In genomic region chr3:121263205-121263548, GRCm38 (mm10) we compare ENCODE assay signal across 8 mouse cellular contexts. TPM values are rescaled to one million over a fixed set of nuclear protein-coding genes. Genes with fewer than 3 reads are reported as not detected.
DNase-seq lines count a peak whose midpoint lies in the region; ATAC-seq and TF ChIP-seq lines count a peak whose summit lies in the region.

No protein-coding gene starts in this region.

- peaks cover 8% of the 10 kb centered on the region for H3K27me3 ChIP-seq in forebrain, embryonic 15.5 days
- peaks cover 3% of the 10 kb centered on the region; the same call in 1 of the 2 replicates for H3K27me3 ChIP-seq in hindbrain, postnatal 0 days (ENCODE audit: insufficient read depth, low read length)
- H3K27me3 ChIP-seq in limb, embryonic 15.5 days = peaks cover 48% of the 10 kb centered on the region
- peaks cover 27% of the 10 kb centered on the region for H3K27me3 ChIP-seq in midbrain, embryonic 14.5 days (ENCODE audit: control insufficient read depth, insufficient read depth, low read length)
- H3K27me3 ChIP-seq in stomach, embryonic 15.5 days (replicated peaks) = peaks cover 30% of the 10 kb centered on the region

- no peaks in the 10 kb centered on the region for H3K36me3 ChIP-seq in forebrain, embryonic 15.5 days
- H3K36me3 ChIP-seq in hindbrain, postnatal 0 days (ENCODE audit: insufficient read depth, low read length) = no peaks in the 10 kb centered on the region
- no peaks in the 10 kb centered on the region for H3K36me3 ChIP-seq in limb, embryonic 15.5 days
- no peaks in the 10 kb centered on the region for H3K36me3 ChIP-seq in midbrain, embryonic 14.5 days (ENCODE audit: control insufficient read depth, insufficient read depth, low read length)
- no peaks in the 10 kb centered on the region for H3K36me3 ChIP-seq in stomach, embryonic 15.5 days

- no peaks in the 10 kb centered on the region for H3K9me3 ChIP-seq in forebrain, embryonic 15.5 days
- H3K9me3 ChIP-seq in hindbrain, postnatal 0 days (ENCODE audit: low read length) = no peaks in the 10 kb centered on the region
- no peaks in the 10 kb centered on the region for H3K9me3 ChIP-seq in limb, embryonic 15.5 days
- H3K9me3 ChIP-seq in midbrain, embryonic 14.5 days (ENCODE audit: control insufficient read depth, low read length) = no peaks in the 10 kb centered on the region
- no peaks in the 10 kb centered on the region for H3K9me3 ChIP-seq in stomach, embryonic 15.5 days

- peak; percentile 38 for ATAC-seq in forebrain, embryonic 15.5 days (replicated peaks)
- peak; percentile 54 for ATAC-seq in hindbrain, postnatal 0 days
- 0 out of 2 replicates have a peak, but pooled peaks have one; percentile 36 for ATAC-seq in limb, embryonic 15.5 days (ENCODE audit: insufficient number of reproducible peaks, low FRiP score, low TSS enrichment, low read depth)
- ATAC-seq in midbrain, embryonic 14.5 days (ENCODE audit: low FRiP score, low TSS enrichment) = peak; percentile 22; the same call in 1 of the 2 replicates
- ATAC-seq in stomach, embryonic 15.5 days (ENCODE audit: insufficient read depth, low FRiP score, low read depth) = peak; percentile 65

- no peak overlapping the region for H3K27ac ChIP-seq in brown adipose tissue, adult 24 weeks (replicated peaks; ENCODE audit: low read depth, low read length)
- H3K27ac ChIP-seq in forebrain, embryonic 15.5 days (replicated peaks) = peak overlapping the region; percentile 60
- peak overlapping the region; percentile 71 for H3K27ac ChIP-seq in hindbrain, postnatal 0 days
- 0 out of 2 replicates have a peak overlapping the region, but pooled peaks have one; percentile 1 for H3K27ac ChIP-seq in limb, embryonic 15.5 days
- peak overlapping the region; percentile 55; the same call in 1 of the 2 replicates for H3K27ac ChIP-seq in midbrain, embryonic 14.5 days (replicated peaks; ENCODE audit: low read depth, low read length)
- peak overlapping the region; percentile 53; the same call in 1 of the 2 replicates for H3K27ac ChIP-seq in stomach, embryonic 15.5 days

- H3K4me1 ChIP-seq in brown adipose tissue, adult 24 weeks (ENCODE audit: control insufficient read depth, insufficient read depth, insufficient read length, low read length) = no peaks in the 10 kb centered on the region
- peaks cover 10% of the 10 kb centered on the region for H3K4me1 ChIP-seq in forebrain, embryonic 15.5 days
- H3K4me1 ChIP-seq in hindbrain, postnatal 0 days (ENCODE audit: insufficient read depth, low read length) = peaks cover 8% of the 10 kb centered on the region; the same call in 1 of the 2 replicates
- H3K4me1 ChIP-seq in limb, embryonic 15.5 days = peaks cover 25% of the 10 kb centered on the region
- H3K4me1 ChIP-seq in midbrain, embryonic 14.5 days (ENCODE audit: control insufficient read depth, insufficient read depth, low read length) = peaks cover 3% of the 10 kb centered on the region; the same call in 1 of the 2 replicates
- H3K4me1 ChIP-seq in stomach, embryonic 15.5 days = peaks cover 5% of the 10 kb centered on the region

- peak overlapping the region; percentile 88 for H3K9ac ChIP-seq in forebrain, embryonic 15.5 days (replicated peaks)
- H3K9ac ChIP-seq in hindbrain, postnatal 0 days (replicated peaks; ENCODE audit: low read length) = peak overlapping the region; percentile 90
- H3K9ac ChIP-seq in limb, embryonic 15.5 days = peak overlapping the region; percentile 66; the same call in 1 of the 2 replicates
- H3K9ac ChIP-seq in midbrain, embryonic 14.5 days (replicated peaks; ENCODE audit: low read length) = peak overlapping the region; percentile 82
- peak overlapping the region; percentile 47; the same call in 1 of the 2 replicates for H3K9ac ChIP-seq in stomach, embryonic 15.5 days

- TF ChIP-seq CTCF in hindbrain, postnatal 0 days (IDR thresholded peaks at IDR 0.05; ENCODE audit: low read depth) = no peak

- H3K4me3 ChIP-seq in brown adipose tissue, adult 24 weeks (ENCODE audit: insufficient read depth, low read depth, low read length) = peak overlapping the region; percentile 75
- peak overlapping the region; percentile 86 for H3K4me3 ChIP-seq in forebrain, embryonic 15.5 days
- peak overlapping the region; percentile 78 for H3K4me3 ChIP-seq in hindbrain, postnatal 0 days (ENCODE audit: low read length)
- peak overlapping the region; percentile 61 for H3K4me3 ChIP-seq in limb, embryonic 15.5 days
- H3K4me3 ChIP-seq in midbrain, embryonic 14.5 days (replicated peaks; ENCODE audit: low read depth, low read length) = peak overlapping the region; percentile 73
- H3K4me3 ChIP-seq in stomach, embryonic 15.5 days (replicated peaks) = peak overlapping the region; percentile 66

- under 1% methylated on average over 20 of the region's 20 CpGs for WGBS in forebrain, embryonic 15.5 days
- 1% methylated on average over 20 of the region's 20 CpGs for WGBS in hindbrain, postnatal 0 days
- 2% methylated on average over 20 of the region's 20 CpGs for WGBS in limb, embryonic 15.5 days
- WGBS in midbrain, embryonic 14.5 days = under 1% methylated on average over 20 of the region's 20 CpGs
- 1% methylated on average over 20 of the region's 20 CpGs for WGBS in stomach, embryonic 15.5 days

- H3K4me2 ChIP-seq in forebrain, embryonic 15.5 days (replicated peaks) = peak overlapping the region; percentile 79
- peak overlapping the region; percentile 87 for H3K4me2 ChIP-seq in hindbrain, postnatal 0 days (ENCODE audit: low read depth, low read length)
- H3K4me2 ChIP-seq in limb, embryonic 15.5 days = peak overlapping the region; percentile 96
- H3K4me2 ChIP-seq in midbrain, embryonic 14.5 days (ENCODE audit: low read length) = peak overlapping the region; percentile 96
- H3K4me2 ChIP-seq in stomach, embryonic 15.5 days = peak overlapping the region; percentile 98

- peak; percentile 74 to 87 for DNase-seq in adrenal gland, adult (ENCODE audit: inconsistent age in 2 of 2, low spot score in 1 of 2)
- DNase-seq in adrenal gland, postnatal 4 days (ENCODE audit: low spot score in 2 of 2) = no peak
- peak; percentile 70 for DNase-seq in hindbrain, postnatal 0 days (ENCODE audit: low spot score)
- peak; percentile 72 for DNase-seq in midbrain, embryonic 14.5 days

RNA-seq across cellular contexts. Expression of gene Tmem56, which starts 19.7 kb away (rescaled TPM):
- 10 to 100 TPM; 19.4 to 22.0 TPM for total RNA-seq in adrenal gland, postnatal 4 days (2021)
- 2.8 and 8.4 TPM in 2 replicates for polyA plus RNA-seq in brown adipose tissue, adult 24 weeks (2012; ENCODE audit: insufficient read depth, insufficient read length, missing spikeins)
- polyA plus RNA-seq in forebrain, embryonic 15.5 days (2015; fragmentation: Nextera tagmentation; extraction: Ambion mirVana) = 2.7 and 3.3 TPM in 2 replicates
- total RNA-seq in hindbrain, postnatal 0 days (2014; rRNA removed) = 8.1 and 13.5 TPM in 2 replicates
- polyA plus RNA-seq in hindbrain, postnatal 0 days (2015; fragmentation: Nextera tagmentation; extraction: Ambion mirVana) = 3.8 and 3.9 TPM in 2 replicates
- polyA plus RNA-seq in limb, embryonic 15.5 days (2015; fragmentation: Nextera tagmentation; extraction: Ambion mirVana) = 1.1 and 1.3 TPM in 2 replicates
- 3.3 TPM in 2 replicates for polyA plus RNA-seq in midbrain, embryonic 14.5 days (2014; fragmentation: Nextera tagmentation; extraction: Ambion mirVana)
- polyA plus RNA-seq in stomach, embryonic 15.5 days (2015; fragmentation: Nextera tagmentation; extraction: Ambion mirVana) = 2.1 and 2.7 TPM in 2 replicates

RNA-seq across cellular contexts. Expression of gene Alg14, which starts 28.4 kb away (rescaled TPM):
- total RNA-seq in adrenal gland, postnatal 4 days (2021) = 10 to 100 TPM; 27.6 to 31.0 TPM
- 50.0 and 73.2 TPM in 2 replicates for polyA plus RNA-seq in brown adipose tissue, adult 24 weeks (2012; ENCODE audit: insufficient read depth, insufficient read length, missing spikeins)
- polyA plus RNA-seq in forebrain, embryonic 15.5 days (2015; fragmentation: Nextera tagmentation; extraction: Ambion mirVana) = 28.9 and 34.5 TPM in 2 replicates
- 26.6 and 30.3 TPM in 2 replicates for total RNA-seq in hindbrain, postnatal 0 days (2014; rRNA removed)
- polyA plus RNA-seq in hindbrain, postnatal 0 days (2015; fragmentation: Nextera tagmentation; extraction: Ambion mirVana) = 35.3 and 39.5 TPM in 2 replicates
- polyA plus RNA-seq in limb, embryonic 15.5 days (2015; fragmentation: Nextera tagmentation; extraction: Ambion mirVana) = 41.6 and 43.9 TPM in 2 replicates
- polyA plus RNA-seq in midbrain, embryonic 14.5 days (2014; fragmentation: Nextera tagmentation; extraction: Ambion mirVana) = 29.8 and 34.3 TPM in 2 replicates
- 44.1 and 44.9 TPM in 2 replicates for polyA plus RNA-seq in stomach, embryonic 15.5 days (2015; fragmentation: Nextera tagmentation; extraction: Ambion mirVana)

Comparison
In these comparisons a context has a peak if more than half of its experiments do, and no peak if none do; other contexts are left out.
1. DNase-seq: peak in adrenal gland, adult (2 of 2), hindbrain, postnatal 0 days (single experiment) and midbrain, embryonic 14.5 days (single experiment); none in adrenal gland, postnatal 4 days (0 of 2).
2. Peak in every context shown above with its lines, with median percentiles within 50 percentile points of each other: H3K4me3 ChIP-seq, ATAC-seq, H3K4me2 ChIP-seq and H3K9ac ChIP-seq.